Mouse (Mus musculus) lung, adult 2 months (tissue): ENCODE measurements around the gene Efna4.

Experiments used
- CTCF ChIP-seq: fragments of 200-500 bp; IDR thresholded peaks from 2 replicates; pipeline ENCODE4 v1.5.1; 2011; ENCODE audit warnings: mild to moderate bottlenecking, low read length, control low read depth; ENCODE audit not compliant: insufficient read depth
- POLR2A ChIP-seq: fragments of 200-500 bp; IDR thresholded peaks from 2 replicates; pipeline ENCODE4 v1.6.1; 2011; ENCODE audit warnings: low read depth, mild to moderate bottlenecking, control low read depth, low read length, borderline replicate concordance; ENCODE audit errors: extremely low read depth

- TF ChIP-seq CTCF, result no peak
- TF ChIP-seq POLR2A, result no peak
Observed at GRCm38 (mm10) chr3:89314791-89315190, 23.0 kb downstream of the Efna4 start.
